Mouse (Mus musculus): ENCODE measurements at regions not wholly inside any gene's neighbourhood (a gene's known extent, or its start where the extent isn't known, plus 50 kb on each side); places are given as distances from the start of the nearest gene placed in this dataset.

DNA sequence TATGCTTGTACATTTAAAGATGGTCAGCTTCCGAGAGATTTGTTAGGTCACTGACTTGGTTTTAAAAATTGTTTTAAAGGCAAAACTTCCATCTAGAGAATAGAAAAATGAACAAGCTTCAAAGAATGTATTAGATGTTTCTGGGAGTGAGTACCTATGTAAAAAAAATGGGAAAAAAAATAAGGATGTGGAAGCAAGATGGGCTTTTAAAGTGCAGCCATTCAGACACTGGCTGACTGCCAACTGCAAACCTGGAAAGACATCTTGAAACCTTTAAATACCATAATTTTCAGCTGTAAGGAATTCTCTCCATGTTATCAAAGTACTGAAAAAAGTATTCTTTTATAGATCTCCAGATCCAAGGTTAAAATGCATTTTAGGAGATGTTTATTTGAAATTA lies 315.7 kb downstream of the Fgf10 start:
- Histone ChIP-seq H3K27me3 (no peaks in the 10 kb centered on the region), H3K9ac (replicated peaks) (no peak overlapping the region), H3K9me3 (no peaks in the 10 kb centered on the region), H3K4me1 (replicated peaks) (peaks cover 7% of the 10 kb centered on the region), H3K4me3 (replicated peaks) (no peak overlapping the region), H3K36me3 (no peaks in the 10 kb centered on the region), H3K27ac (no peak overlapping the region), H3K4me2 (replicated peaks) (no peak overlapping the region)
- no peak for ATAC-seq
- WGBS: 92% methylated on average over 1 of the region's 1 CpGs

DNA sequence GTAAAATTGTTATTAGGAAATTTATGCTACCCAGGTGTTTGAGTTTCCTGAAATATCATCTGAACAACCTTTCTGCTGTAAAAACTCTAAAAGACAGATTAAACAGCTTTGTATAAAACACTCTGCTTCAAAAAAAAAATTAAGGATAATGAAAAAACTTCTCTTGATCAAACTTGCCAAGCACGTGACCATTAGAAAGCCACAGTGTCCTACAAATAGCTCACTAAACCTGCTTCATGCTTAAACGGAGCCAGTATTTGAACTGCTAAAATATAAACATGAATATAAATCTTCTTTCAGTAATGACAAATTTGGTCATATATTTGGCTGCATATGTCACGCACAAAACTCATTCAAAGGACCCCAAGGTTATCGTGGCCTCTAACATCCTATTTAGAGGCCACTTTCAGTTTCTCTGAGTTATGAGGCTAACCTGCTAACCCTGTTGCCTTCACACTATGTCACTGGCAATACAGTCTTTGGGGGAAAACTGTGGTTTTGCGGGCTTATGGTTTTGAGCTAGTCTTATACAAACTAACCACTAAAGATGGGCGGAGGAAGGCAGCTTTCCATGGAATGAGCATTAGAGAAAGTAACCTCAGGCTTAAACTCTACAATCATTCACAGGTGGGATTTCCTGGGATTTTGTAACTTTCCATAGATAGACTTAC lies 355.8 kb downstream of the Fgf10 start:
- WGBS: 93% methylated on average over 6 of the region's 6 CpGs
- H3K9ac ChIP-seq (replicated peaks): no peak overlapping the region
- H3K9me3 ChIP-seq: no peaks in the 10 kb centered on the region
- no peaks in the 10 kb centered on the region for H3K4me1 ChIP-seq (replicated peaks)
- no peak overlapping the region for H3K4me3 ChIP-seq (replicated peaks)
- no peaks in the 10 kb centered on the region for H3K36me3 ChIP-seq
- no peaks in the 10 kb centered on the region for H3K27me3 ChIP-seq
- no peak for ATAC-seq
- H3K27ac ChIP-seq: no peak overlapping the region
- H3K4me2 ChIP-seq (replicated peaks): no peak overlapping the region

DNA sequence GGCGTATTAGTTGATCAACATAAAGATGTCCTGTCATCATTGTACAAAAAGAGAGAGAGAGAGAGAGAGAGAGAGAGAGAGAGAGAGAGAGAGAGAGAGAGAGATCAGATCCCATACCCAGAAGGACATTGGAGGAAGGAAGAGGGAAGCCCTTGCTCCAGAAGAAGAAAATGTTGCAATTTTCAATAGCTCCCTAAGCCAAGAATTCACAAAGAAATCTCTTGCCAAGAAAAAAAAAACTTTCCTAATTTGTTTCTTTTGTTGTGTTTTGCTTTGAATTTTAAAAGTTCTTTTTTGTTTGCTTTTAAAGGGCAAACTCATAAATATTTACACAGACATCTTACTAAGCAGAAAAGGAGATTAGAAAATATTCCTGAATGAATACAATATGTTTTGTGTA lies 370.0 kb downstream of the Fgf10 start:
- no peak for ATAC-seq
- no peaks in the 10 kb centered on the region for H3K9me3 ChIP-seq
- H3K4me1 ChIP-seq (replicated peaks): no peaks in the 10 kb centered on the region
- no peak overlapping the region for H3K4me2 ChIP-seq (replicated peaks)
- no peak overlapping the region for H3K9ac ChIP-seq (replicated peaks)
- H3K4me3 ChIP-seq (replicated peaks): no peak overlapping the region
- no peaks in the 10 kb centered on the region for H3K27me3 ChIP-seq
- H3K36me3 ChIP-seq: no peaks in the 10 kb centered on the region
- H3K27ac ChIP-seq: no peak overlapping the region
- 75% methylated on average over 1 of the region's 1 CpGs for WGBS

DNA sequence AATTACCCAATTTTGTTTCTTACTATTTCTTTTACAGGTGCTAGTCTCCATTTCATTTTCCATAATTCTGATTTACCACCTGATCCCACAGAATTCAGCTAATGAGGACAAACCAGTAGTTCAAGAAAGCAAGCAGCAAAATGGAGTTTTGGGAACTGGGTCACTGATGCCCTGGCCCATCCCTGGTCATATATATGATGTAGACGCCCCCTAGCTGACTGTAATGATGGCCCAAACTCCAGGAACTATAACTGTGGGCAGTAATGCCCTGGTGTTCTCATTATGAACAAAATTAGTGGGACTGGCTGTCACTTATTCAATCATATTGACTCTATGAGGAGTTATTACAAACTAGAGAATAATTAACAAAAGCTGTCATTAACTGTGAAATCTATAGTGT lies 375.5 kb downstream of the Fgf10 start:
- H3K9me3 ChIP-seq: no peaks in the 10 kb centered on the region
- no peaks in the 10 kb centered on the region for H3K4me1 ChIP-seq (replicated peaks)
- no peak overlapping the region for H3K4me3 ChIP-seq (replicated peaks)
- ATAC-seq: no peak
- no peak overlapping the region for H3K4me2 ChIP-seq (replicated peaks)
- H3K27ac ChIP-seq: no peak overlapping the region
- no peaks in the 10 kb centered on the region for H3K36me3 ChIP-seq
- no peak overlapping the region for H3K9ac ChIP-seq (replicated peaks)
- no peaks in the 10 kb centered on the region for H3K27me3 ChIP-seq
- 72% methylated on average over 1 of the region's 1 CpGs for WGBS

DNA sequence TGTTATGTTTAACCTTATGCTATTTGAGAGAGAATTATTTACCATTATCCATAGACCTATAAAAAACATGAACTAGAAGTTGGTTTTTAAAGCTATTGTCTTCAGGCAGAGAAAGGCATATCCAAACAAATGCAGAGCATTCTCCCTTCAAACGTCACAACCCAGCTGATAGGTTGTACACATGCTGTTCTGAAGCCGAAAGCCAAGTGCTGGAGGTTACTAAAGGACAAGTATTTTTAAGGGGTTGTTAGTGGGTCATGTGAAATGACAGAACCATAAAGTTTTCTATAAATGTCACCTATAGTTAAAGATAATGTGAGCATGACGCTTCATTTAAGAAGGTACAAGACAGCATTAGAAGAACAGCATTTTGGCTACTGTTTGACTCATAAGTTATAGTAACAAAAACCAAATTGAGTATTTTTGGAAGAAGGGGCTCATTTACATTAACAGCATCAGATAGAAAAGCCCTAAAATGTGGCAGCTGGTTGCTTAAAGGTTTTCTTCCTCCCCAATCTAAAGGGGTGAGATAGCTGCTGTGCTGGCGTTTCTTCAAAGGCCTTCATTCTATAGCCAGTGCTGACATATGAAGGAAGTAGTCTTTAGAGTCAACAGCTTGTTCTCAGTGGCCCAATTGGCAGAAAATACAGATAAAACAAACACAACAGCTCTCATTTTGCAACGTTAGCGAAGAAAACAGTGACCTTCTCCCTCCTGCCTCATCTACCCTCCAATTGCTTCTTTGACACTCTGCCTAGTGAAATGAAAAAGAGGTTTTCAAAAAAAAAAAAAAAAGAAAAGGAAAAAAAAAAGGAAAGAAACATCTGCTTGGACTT lies 359.4 kb upstream of the Paip1 start:
- Histone ChIP-seq H3K4me3 (replicated peaks) (no peak overlapping the region), H3K27ac (no peak overlapping the region), H3K9ac (replicated peaks) (no peak overlapping the region), H3K36me3 (no peaks in the 10 kb centered on the region), H3K27me3 (no peaks in the 10 kb centered on the region), H3K9me3 (no peaks in the 10 kb centered on the region), H3K4me2 (replicated peaks) (no peak overlapping the region), H3K4me1 (replicated peaks) (no peaks in the 10 kb centered on the region)
- WGBS: 82% methylated on average over 6 of the region's 6 CpGs
- ATAC-seq: no peak

DNA sequence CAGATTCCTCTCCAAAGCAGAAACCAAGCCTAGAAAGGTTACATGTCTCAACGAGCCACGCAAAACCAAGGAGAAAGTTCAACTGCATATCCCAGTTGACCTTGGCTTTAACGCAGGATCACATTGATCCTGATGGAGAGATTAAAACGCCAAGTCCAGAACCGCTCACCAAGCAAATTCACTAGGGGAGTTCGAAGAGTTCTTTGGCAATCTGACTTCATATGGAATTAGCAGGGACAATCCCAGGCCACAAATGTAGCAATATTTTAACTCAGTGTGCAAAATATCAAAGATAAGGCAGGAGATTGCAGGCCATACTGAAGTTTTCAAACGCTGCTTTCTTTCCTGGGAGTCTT lies 358.8 kb upstream of the Paip1 start:
- 94% methylated on average over 7 of the region's 7 CpGs for WGBS
- H3K4me2 ChIP-seq (replicated peaks): no peak overlapping the region
- no peaks in the 10 kb centered on the region for H3K9me3 ChIP-seq
- H3K4me1 ChIP-seq (replicated peaks): no peaks in the 10 kb centered on the region
- H3K27me3 ChIP-seq: no peaks in the 10 kb centered on the region
- no peak for ATAC-seq
- H3K9ac ChIP-seq (replicated peaks): no peak overlapping the region
- H3K27ac ChIP-seq: no peak overlapping the region
- no peaks in the 10 kb centered on the region for H3K36me3 ChIP-seq
- H3K4me3 ChIP-seq (replicated peaks): no peak overlapping the region

DNA sequence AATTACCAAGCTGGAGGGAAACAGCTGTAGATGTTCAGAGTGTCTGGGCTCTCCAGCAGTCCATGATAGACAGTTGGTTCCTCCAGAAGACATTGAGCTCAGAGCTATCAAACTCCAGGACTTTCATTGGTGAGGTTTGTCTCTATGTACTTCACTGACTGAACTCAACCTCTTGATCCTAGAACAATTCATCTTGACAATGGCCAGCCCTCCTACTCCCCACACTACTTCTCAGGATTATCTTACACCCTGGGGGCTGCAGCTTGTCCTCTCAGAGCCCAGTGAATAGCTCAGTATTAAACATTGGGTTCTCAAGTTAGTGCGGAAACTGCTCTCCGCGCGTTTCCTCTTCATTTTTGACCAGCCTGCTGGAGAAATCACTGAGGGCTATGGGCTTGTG lies 349.2 kb upstream of the Paip1 start:
- 86% methylated on average over 4 of the region's 4 CpGs for WGBS
- Histone ChIP-seq H3K9ac (replicated peaks) (no peak overlapping the region), H3K9me3 (no peaks in the 10 kb centered on the region), H3K27me3 (no peaks in the 10 kb centered on the region), H3K36me3 (no peaks in the 10 kb centered on the region), H3K27ac (no peak overlapping the region), H3K4me2 (replicated peaks) (no peak overlapping the region), H3K4me1 (replicated peaks) (no peaks in the 10 kb centered on the region), H3K4me3 (replicated peaks) (no peak overlapping the region)
- ATAC-seq: no peak

DNA sequence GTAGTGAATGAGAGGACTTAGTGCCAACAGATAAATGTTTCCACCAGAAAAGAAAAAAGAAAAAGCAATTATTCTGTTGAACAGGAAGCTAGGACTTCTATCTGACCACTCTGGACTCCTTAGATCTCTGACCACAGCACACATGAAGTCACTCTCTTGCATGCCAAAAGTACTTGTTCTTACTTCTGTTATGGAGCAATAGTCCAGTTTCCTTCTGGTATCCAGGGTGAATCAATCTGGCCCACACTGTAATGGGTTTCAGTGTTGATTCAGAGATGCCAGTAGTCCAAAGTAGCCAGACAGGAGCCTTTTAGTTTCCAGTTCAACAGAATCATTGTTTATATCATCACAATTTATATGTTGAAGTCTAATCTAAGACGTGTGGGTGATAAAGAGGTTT lies 346.7 kb upstream of the Paip1 start:
- H3K4me2 ChIP-seq (replicated peaks): no peak overlapping the region
- no peaks in the 10 kb centered on the region for H3K9me3 ChIP-seq

DNA sequence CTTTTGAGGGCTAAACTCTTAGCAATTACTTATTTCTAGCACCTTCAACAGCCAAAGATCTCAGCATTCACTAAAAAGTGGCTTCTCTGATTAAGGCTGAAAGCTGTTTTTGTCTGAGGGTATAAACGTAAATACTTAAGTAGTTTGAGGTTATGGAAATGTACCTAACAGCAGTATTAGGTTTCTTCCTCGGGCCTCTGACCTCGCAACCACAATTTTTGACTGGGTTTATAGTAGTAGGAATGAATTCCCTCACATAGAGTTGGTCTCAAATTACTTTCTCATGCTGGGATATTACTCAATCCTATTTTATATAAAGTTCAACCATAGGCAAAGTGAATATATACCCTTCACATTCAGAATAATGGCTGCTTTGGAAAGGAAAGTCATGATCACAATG lies 310.5 kb upstream of the Paip1 start:
- WGBS: 88% methylated on average over 3 of the region's 3 CpGs
- ATAC-seq: no peak
- H3K4me3 ChIP-seq (replicated peaks): no peak overlapping the region

More for the DNA sequence above, 346.7 kb upstream of the Paip1 start:
- no peak for ATAC-seq
- H3K27me3 ChIP-seq: no peaks in the 10 kb centered on the region
- H3K27ac ChIP-seq: no peak overlapping the region
- H3K36me3 ChIP-seq: no peaks in the 10 kb centered on the region
- no peaks in the 10 kb centered on the region for H3K4me1 ChIP-seq (replicated peaks)
- WGBS: 65% methylated on average over 1 of the region's 1 CpGs
- no peak overlapping the region for H3K9ac ChIP-seq (replicated peaks)
- no peak overlapping the region for H3K4me3 ChIP-seq (replicated peaks)

DNA sequence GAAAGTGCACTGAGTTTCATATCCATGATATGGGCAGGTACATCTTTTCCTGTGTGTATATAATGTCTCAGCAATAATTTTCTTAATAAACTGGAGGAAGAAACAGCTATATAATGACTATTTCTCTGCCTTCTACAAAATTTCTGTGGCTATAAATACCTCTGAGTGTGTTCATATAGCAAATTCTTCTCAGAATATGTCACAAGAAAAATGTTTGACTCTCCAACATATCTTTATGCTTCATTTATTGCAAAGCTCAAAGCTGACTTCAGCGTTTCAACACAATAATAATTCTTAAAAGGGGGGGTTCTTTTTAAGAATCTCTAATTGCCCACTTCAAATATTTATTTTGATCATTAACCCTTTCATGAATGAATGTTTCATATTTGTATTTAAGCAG lies 310.0 kb upstream of the Paip1 start:
- Histone ChIP-seq H3K9me3 (no peaks in the 10 kb centered on the region), H3K4me2 (replicated peaks) (no peak overlapping the region), H3K27ac (no peak overlapping the region), H3K4me3 (replicated peaks) (no peak overlapping the region), H3K27me3 (no peaks in the 10 kb centered on the region), H3K9ac (replicated peaks) (no peak overlapping the region), H3K36me3 (no peaks in the 10 kb centered on the region), H3K4me1 (replicated peaks) (no peaks in the 10 kb centered on the region)
- WGBS: 73% methylated on average over 1 of the region's 1 CpGs
- ATAC-seq: no peak

More for the DNA sequence above, 310.5 kb upstream of the Paip1 start:
- H3K9ac ChIP-seq (replicated peaks): no peak overlapping the region
- H3K27me3 ChIP-seq: no peaks in the 10 kb centered on the region
- H3K4me2 ChIP-seq (replicated peaks): no peak overlapping the region
- no peaks in the 10 kb centered on the region for H3K9me3 ChIP-seq
- H3K4me1 ChIP-seq (replicated peaks): no peaks in the 10 kb centered on the region
- H3K36me3 ChIP-seq: no peaks in the 10 kb centered on the region
- H3K27ac ChIP-seq: no peak overlapping the region

DNA sequence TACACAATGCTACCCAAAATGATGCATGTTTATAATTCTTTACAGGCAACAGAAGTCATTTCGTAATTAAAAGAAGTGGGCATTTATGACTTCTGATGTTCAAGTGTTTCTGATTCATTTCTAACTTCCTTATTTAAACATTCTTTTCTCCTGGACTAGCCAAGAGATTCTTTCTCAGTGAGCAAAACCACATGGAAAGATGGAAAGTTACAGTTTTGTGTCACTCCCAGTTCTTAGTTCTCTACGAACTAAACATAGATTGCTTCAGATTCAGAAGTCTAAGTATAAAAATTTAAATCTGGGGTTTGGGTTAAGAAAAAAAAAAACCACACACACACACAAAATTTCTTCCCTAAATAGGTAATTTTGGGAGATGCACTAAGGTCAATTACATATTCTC lies 288.0 kb upstream of the Paip1 start:
- Histone ChIP-seq H3K4me2 (replicated peaks) (no peak overlapping the region), H3K27ac (no peak overlapping the region), H3K9me3 (no peaks in the 10 kb centered on the region), H3K27me3 (no peaks in the 10 kb centered on the region), H3K36me3 (no peaks in the 10 kb centered on the region), H3K4me3 (replicated peaks) (no peak overlapping the region), H3K4me1 (replicated peaks) (no peaks in the 10 kb centered on the region), H3K9ac (replicated peaks) (no peak overlapping the region)
- no peak for ATAC-seq
- 95% methylated on average over 2 of the region's 2 CpGs for WGBS

DNA sequence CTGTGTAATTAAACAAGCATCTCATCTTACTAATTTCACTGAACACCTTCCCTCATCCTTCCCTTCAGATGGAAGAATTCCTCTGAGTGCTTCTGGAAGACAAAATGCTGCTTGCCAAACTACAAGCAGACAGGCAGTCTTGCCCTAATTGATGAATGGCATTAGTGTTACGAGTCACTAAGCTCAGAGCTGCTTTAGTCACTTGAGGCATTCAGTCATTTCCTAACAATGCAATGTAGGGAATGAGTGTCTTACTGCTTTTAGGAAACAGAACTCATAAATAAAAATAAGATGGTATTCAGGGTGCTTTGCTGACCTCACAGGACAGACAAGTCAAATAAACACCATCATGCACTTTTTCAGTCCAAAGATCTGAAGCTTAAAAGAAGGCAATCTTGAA lies 285.1 kb upstream of the Paip1 start:
- H3K9ac ChIP-seq (replicated peaks): no peak overlapping the region
- 0% methylated on average over 1 of the region's 1 CpGs for WGBS
- no peaks in the 10 kb centered on the region for H3K27me3 ChIP-seq
- H3K9me3 ChIP-seq: no peaks in the 10 kb centered on the region
- no peaks in the 10 kb centered on the region for H3K36me3 ChIP-seq
- H3K4me3 ChIP-seq (replicated peaks): no peak overlapping the region
- no peak overlapping the region for H3K4me2 ChIP-seq (replicated peaks)
- no peak for ATAC-seq
- no peaks in the 10 kb centered on the region for H3K4me1 ChIP-seq (replicated peaks)
- H3K27ac ChIP-seq: no peak overlapping the region

DNA sequence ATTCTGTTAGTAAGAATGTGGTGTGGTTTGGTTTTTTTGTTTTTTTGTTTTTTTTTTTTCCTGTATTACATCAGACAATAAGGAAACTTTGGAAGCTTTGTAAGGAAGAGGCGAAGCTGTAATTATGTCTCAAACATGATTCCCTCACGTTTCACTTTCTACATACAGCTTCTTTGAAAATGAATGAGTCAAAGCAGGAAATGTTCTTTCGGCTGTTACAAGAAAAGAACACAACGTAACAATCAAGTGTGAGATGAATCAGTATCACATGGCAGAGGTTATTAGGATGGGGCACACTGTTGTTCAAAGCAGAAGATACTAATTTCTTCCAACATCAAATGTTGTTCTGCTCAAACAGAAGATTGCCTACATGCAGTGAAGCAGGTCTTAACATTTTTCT lies 282.7 kb upstream of the Paip1 start:
- H3K9ac ChIP-seq (replicated peaks): no peak overlapping the region
- H3K4me1 ChIP-seq (replicated peaks): no peaks in the 10 kb centered on the region
- H3K9me3 ChIP-seq: no peaks in the 10 kb centered on the region
- H3K36me3 ChIP-seq: no peaks in the 10 kb centered on the region
- H3K27me3 ChIP-seq: no peaks in the 10 kb centered on the region
- no peak for ATAC-seq
- H3K27ac ChIP-seq: no peak overlapping the region
- no peak overlapping the region for H3K4me3 ChIP-seq (replicated peaks)
- WGBS: 88% methylated on average over 4 of the region's 4 CpGs
- H3K4me2 ChIP-seq (replicated peaks): no peak overlapping the region

Data from midbrain, embryonic 13.5 days (tissue).